Mouse (Mus musculus) embryonic facial prominence, embryonic 11.5 days (tissue): ENCODE results near the gene Gm4553. TPM values are rescaled to one million over a fixed set of nuclear protein-coding genes. Genes with fewer than 3 reads are reported as not detected.
"Not testable (repeated sequence)": the region's sequence is repeated elsewhere in the genome, so short reads cannot be mapped to it uniquely, and the experiment has no call there.

Experiments used
- ATAC-seq: fragments of 200-750 bp; cut with Nextera tagmentation; replicated peaks from 2 replicates; pipeline ENCODE4 v1.8.0; 2017; ENCODE audit warnings: low read depth; ENCODE audit not compliant: insufficient number of reproducible peaks, low FRiP score, low TSS enrichment
- DNase-seq: peaks from one replicate; pipeline ENCODE4 v3.0.0-alpha.2; 2015; ENCODE audit warnings: low spot score
- H3K27ac ChIP-seq: fragments of 300-500 bp; sonication (generic); replicated peaks from 2 replicates; pipeline ENCODE4 v1.5.1; 2014; ENCODE audit warnings: mild to moderate bottlenecking, low read depth, low read length, control low read depth
- H3K27me3 ChIP-seq: fragments of 300-500 bp; sonication (generic); 2 replicates; pipeline ENCODE4 v1.6.1; 2014; ENCODE audit warnings: mild to moderate bottlenecking, low read length, moderate library complexity, mixed read lengths; ENCODE audit not compliant: control insufficient read depth, insufficient read depth
- H3K36me3 ChIP-seq: fragments of 300-500 bp; sonication (generic); replicated peaks from 2 replicates; pipeline ENCODE4 v1.6.1; 2014; ENCODE audit warnings: low read depth, mild to moderate bottlenecking, low read length, moderate library complexity, mixed read lengths; ENCODE audit not compliant: control insufficient read depth, insufficient read depth
- H3K4me1 ChIP-seq: fragments of 300-500 bp; sonication (generic); 2 replicates; pipeline ENCODE4 v1.6.1; 2014; ENCODE audit warnings: low read length, mixed read lengths; ENCODE audit not compliant: control insufficient read depth, insufficient read depth
- H3K4me2 ChIP-seq: fragments of 300-500 bp; sonication (generic); 2 replicates; pipeline ENCODE4 v1.6.1; 2014; ENCODE audit warnings: low read depth, mild to moderate bottlenecking, control low read depth, low read length, moderate library complexity
- H3K4me3 ChIP-seq: fragments of 300-500 bp; sonication (generic); 2 replicates; pipeline ENCODE4 v1.5.1; 2014; ENCODE audit warnings: low read depth, low read length, control low read depth
- H3K9ac ChIP-seq: fragments of 300-500 bp; sonication (generic); replicated peaks from 2 replicates; pipeline ENCODE4 v1.6.1; 2014; ENCODE audit warnings: mild to moderate bottlenecking, control low read depth, low read length
- H3K9me3 ChIP-seq: fragments of 300-500 bp; sonication (generic); replicated peaks from 2 replicates; pipeline ENCODE4 v1.6.1; 2016; ENCODE audit warnings: mild to moderate bottlenecking, low read length, inconsistent platforms, mixed read lengths; ENCODE audit not compliant: control insufficient read depth
- WGBS: fragments of 180-500 bp; shearing (Covaris S2); extraction: QIAGEN DNeasy Blood & Tissue Kit; methylation state at CpG from one replicate; pipeline ENCODE4 v1.1.7; 2014; 5-methylcytosine and 5-hydroxymethylcytosine counted together
- polyA plus RNA-seq: library from polyadenylated mRNA; unstranded; fragments of >200 nt; fragmentation: Nextera tagmentation; extraction: Ambion mirVana; gene quantifications from 2 replicates; pipeline ENCODE4 v1.2.1, GENCODE M21; 2014

The Gm4553 gene
- polyA plus RNA-seq, 1 experiment from 2014 or later: not detected

- Histone ChIP-seq H3K4me2 (no peak overlapping the region), H3K36me3 (no peaks in the 10 kb centered on the region), H3K27me3 (no peaks in the 10 kb centered on the region), H3K9ac (no peak overlapping the region), H3K4me1 (no peaks in the 10 kb centered on the region), H3K4me3 (no peak overlapping the region), H3K9me3 (no peaks in the 10 kb centered on the region), H3K27ac (no peak overlapping the region)
- 69% methylated on average over 2 of the region's 2 CpGs for WGBS
- ATAC-seq (no peak), DNase-seq (no peak)
These were observed 22.6 kb upstream of the Gm4553 start for GRCm38 (mm10) chr7:142188156-142188555.

- no peak overlapping the region for H3K4me3 ChIP-seq
- no peaks in the 10 kb centered on the region for H3K36me3 ChIP-seq
- H3K27ac ChIP-seq: no peak overlapping the region
- H3K4me1 ChIP-seq: no peaks in the 10 kb centered on the region
- WGBS: 80% methylated on average over 1 of the region's 1 CpGs
- no peaks in the 10 kb centered on the region for H3K27me3 ChIP-seq
- H3K9me3 ChIP-seq: no peaks in the 10 kb centered on the region
- DNase-seq: no peak
- no peak for ATAC-seq
- no peak overlapping the region for H3K9ac ChIP-seq
- no peak overlapping the region for H3K4me2 ChIP-seq
These were observed 15.5 kb upstream of the Gm4553 start for GRCm38 (mm10) chr7:142181021-142181420.

DNA sequence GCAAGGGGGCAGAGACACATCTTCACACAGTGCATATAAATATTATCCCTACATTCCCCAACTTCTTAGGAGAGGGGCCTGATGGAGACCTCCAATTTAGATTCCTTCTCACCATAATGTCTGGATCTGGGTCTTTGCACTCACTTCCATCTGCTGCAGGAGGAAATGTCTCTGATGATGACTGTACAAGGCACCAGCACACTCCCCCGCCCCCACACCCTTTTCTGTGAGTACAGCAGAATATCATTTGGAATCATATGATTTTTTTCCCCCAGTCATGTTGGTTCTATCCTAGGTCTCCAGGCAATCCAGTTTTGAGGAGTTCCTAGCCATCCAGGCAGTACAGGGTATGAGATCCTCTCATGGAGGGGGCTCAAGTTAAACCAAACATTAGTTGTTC, 13.1 kb upstream of the Gm4553 start:
- H3K27ac ChIP-seq: no peak overlapping the region
- 96% methylated on average over 1 of the region's 1 CpGs for WGBS
- no peak overlapping the region for H3K4me2 ChIP-seq
- H3K9me3 ChIP-seq: no peaks in the 10 kb centered on the region
- ATAC-seq: no peak
- no peaks in the 10 kb centered on the region for H3K36me3 ChIP-seq
- H3K9ac ChIP-seq: no peak overlapping the region
- no peak for DNase-seq
- H3K4me3 ChIP-seq: no peak overlapping the region
- H3K4me1 ChIP-seq: no peaks in the 10 kb centered on the region
- no peaks in the 10 kb centered on the region for H3K27me3 ChIP-seq

GRCm38 (mm10) chr7:142175905-142176304, 10.4 kb upstream of the Gm4553 start, which contains the start of gene Krtap5-2:
TSS of gene Krtap5-2 (minus strand) at chr7:142176005.
- not testable (repeated sequence) for H3K4me3 ChIP-seq, H3K4me1 ChIP-seq, H3K36me3 ChIP-seq, H3K9me3 ChIP-seq, H3K27me3 ChIP-seq, H3K9ac ChIP-seq, H3K27ac ChIP-seq, DNase-seq, H3K4me2 ChIP-seq, ATAC-seq

DNA sequence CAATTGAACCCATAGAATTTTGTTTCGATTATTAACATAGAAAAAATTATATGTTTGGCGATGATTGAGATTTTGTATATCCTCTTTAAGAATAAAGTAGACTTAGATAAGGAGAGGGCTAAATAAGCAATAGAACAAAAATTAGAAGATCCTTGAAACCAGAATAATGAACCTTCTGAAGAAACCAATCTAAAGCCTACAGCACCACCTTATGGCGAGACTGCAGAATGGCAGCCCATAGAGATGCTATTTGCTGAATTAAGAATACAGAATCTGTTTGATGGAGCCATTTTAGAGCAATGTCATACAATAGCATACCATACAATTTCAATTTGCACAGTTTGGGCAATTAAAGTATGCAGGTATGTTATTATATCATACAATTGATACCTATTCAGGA, 4.3 kb upstream of the Gm4553 start:
- WGBS: 44% methylated on average over 3 of the region's 3 CpGs
- Histone ChIP-seq H3K9ac (no peak overlapping the region), H3K9me3 (no peaks in the 10 kb centered on the region), H3K27me3 (no peaks in the 10 kb centered on the region), H3K36me3 (no peaks in the 10 kb centered on the region), H3K4me1 (no peaks in the 10 kb centered on the region), H3K27ac (no peak overlapping the region), H3K4me2 (no peak overlapping the region), H3K4me3 (no peak overlapping the region)
- peak; percentile 76 for DNase-seq
- ATAC-seq: no peak

- Histone ChIP-seq H3K9me3 (no peaks in the 10 kb centered on the region), H3K9ac (no peak overlapping the region), H3K4me3 (no peak overlapping the region), H3K27me3 (no peaks in the 10 kb centered on the region), H3K36me3 (no peaks in the 10 kb centered on the region), H3K4me1 (no peaks in the 10 kb centered on the region), H3K27ac (no peak overlapping the region), H3K4me2 (no peak overlapping the region)
- ATAC-seq (no peak), DNase-seq (no peak)
- WGBS: 92% methylated on average over 3 of the region's 3 CpGs
These were observed 6.2 kb downstream of the Gm4553 start for GRCm38 (mm10) chr7:142159366-142159765.

- DNase-seq, H3K27ac ChIP-seq, H3K4me2 ChIP-seq, H3K4me3 ChIP-seq, H3K27me3 ChIP-seq, H3K9ac ChIP-seq, H3K4me1 ChIP-seq, H3K9me3 ChIP-seq, ATAC-seq, H3K36me3 ChIP-seq: not testable (repeated sequence)
- WGBS: 47% methylated on average over 2 of the region's 2 CpGs
These were observed 8.5 kb downstream of the Gm4553 start, which contains the start of gene Gm29735 for GRCm38 (mm10) chr7:142157013-142157412. TSS of gene Gm29735 (minus strand) at chr7:142157113.

DNA sequence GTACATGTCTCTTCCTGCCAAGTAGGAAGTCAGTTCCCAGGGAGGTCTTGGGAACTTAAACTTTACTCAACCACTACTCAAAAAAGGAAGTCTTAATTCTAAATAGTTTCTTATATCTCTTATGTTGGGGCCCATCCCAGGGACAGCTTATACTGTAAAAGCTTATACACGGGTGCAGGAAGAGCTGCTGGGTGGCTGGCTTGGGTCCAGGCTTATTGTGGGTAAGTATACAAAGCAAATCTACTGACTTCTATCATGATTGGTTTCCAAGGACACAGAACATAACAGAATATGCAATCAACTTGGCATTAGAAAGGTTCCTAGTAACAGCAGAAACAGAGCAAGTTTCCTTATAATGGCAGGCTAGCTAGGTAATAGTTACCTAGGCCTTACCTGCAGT, 10.2 kb downstream of the Gm4553 start:
- ATAC-seq (no peak), DNase-seq (no peak)
- H3K4me3 ChIP-seq: no peak overlapping the region
- no peaks in the 10 kb centered on the region for H3K9me3 ChIP-seq
- H3K27ac ChIP-seq: no peak overlapping the region
- no peaks in the 10 kb centered on the region for H3K4me1 ChIP-seq
- WGBS: 74% methylated on average over 1 of the region's 1 CpGs
- no peaks in the 10 kb centered on the region for H3K27me3 ChIP-seq
- no peak overlapping the region for H3K4me2 ChIP-seq
- no peak overlapping the region for H3K9ac ChIP-seq
- no peaks in the 10 kb centered on the region for H3K36me3 ChIP-seq
